Mouse (Mus musculus): ENCODE results near the gene Gm9195.

Gm9195 gene

DNA sequence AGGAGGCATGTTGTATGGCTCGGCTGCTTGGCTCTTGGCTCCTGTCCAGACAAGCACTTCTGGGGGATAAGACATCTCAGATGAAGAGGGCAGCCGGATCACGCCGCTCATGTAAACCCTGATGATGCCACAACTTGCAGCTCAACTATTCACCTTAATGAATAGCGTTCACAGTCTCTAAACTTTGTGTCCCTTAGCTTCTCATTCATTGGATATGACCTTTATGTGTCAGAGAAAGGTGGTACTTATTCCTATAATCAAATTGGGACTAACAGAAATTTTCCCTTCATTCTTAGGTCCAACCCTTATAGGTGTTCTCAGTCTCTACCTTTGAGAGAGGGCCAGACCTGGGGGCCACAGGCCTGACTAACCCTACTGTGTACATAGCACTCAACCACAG lies at the start of gene Gm9195:
Gene Gm9195, minus strand, starts transcription at position 101 of the 400 bp plus-strand sequence.
- no peak for DNase-seq (ENCODE audit: low spot score)

DNA sequence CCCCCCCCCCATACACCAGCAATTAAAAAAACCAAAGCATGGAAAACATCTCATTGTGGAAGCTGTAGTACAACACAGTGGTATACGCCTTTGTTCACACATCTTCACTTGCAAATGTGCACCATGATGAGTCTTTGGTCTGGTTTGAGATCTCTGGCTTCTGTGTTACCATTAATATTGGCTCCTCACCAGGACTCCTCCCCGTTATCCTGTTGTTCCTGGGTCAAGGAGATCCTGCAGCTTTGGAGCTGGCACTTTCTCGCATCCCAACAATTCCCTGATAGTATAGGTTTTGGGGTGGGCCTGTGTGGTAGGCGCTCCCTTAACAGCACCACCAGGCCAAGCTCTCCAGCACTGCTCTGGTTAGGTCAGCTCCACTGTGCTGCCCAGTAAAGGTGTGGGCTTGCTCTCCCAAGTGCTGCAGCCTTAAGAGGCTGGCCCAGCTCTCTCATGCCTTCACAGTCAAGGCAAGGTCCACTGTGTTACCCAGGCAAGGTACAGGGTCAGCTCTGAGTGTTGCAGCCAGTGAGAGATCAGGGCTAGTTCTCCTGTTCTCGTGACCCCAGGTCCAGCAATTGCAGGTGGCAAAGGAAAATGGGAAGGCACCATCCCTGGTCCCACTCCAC lies 44.9 kb upstream of the Gm9195 start:
- DNase-seq (ENCODE audit: low spot score), result no peak

DNA sequence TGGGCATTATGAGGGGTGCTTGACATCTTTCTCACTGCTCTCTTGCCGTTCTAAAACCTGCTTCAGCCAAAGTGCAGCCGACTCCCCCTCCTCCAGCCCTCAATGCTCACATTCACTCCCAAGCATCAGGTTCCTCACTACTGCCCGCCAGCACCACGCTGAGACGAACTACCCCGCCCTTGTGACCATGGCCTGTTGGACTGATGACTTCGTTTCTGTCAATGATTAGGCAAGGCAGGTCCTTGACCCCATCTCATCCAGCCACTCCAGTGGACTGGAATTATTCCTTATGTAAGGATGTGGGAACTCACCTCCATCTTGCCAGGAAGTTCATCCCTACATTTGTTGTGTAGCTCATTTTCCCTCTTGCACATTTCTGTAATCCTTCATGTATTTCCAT lies 42.2 kb upstream of the Gm9195 start:
- no peak for DNase-seq (ENCODE audit: low spot score)

DNA sequence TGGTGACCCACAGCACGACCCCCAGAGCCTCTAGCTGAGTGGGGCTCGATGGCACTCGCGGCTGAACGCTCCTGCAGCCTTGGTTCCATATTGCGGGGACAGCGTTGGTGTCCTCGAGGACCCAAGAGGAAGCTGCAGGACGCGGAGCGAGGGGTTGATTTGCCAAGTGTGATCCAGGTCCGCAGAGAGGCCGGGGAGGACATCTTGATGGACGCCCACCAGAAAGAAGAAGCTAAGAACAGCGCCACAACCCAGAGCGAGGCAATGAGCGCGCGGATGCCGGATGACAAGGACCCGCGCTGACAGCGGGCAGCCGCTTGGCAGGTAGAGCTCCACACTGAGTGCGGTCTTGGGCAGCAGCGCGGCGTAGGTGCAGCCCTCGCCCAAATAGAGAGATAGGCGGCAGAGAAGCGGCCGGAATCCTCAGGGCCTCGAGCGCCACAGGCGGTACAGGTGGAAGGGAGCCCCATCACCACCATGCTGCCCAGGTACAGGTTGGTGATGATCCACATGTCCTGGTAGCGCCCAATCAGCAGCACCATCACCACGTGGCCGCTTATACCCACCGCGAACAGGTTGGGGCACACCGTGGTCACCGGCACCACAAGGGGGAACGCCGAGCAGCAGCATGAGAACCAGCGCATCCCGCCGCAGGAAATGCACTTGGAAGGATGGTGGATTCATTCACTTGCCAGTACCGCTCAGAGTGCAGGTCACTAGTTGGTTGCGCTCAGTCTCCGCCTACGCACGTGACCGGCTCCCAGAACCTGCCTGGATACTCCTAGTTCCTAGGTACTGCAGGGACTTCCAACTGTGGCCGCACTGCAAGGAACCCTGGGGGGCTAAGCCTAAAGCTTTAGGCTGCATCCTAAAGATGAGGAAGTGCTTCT lies 40.6 kb upstream of the Gm9195 start:
- no peak for DNase-seq (ENCODE audit: low spot score)

DNA sequence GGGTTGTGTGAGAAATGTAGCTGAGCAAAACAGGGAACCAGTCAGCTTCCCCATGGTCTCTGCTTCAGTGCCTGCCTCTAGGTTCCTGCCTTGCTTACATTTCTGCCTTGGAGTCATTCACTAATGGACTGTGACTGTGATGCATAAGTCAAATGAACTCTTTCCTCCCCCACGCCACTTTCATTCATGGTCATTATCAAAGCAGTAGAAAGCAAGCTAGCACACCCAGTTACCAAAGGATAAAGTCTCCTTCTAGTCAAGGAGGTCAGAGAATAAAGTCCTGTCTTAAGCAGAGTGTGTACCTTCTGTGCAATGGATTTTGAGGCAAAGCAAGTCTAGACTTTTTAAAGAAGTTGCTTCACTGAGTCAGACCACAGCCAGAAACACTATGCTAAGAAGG lies 35.5 kb upstream of the Gm9195 start:
- no peak for DNase-seq (ENCODE audit: low spot score)

DNA sequence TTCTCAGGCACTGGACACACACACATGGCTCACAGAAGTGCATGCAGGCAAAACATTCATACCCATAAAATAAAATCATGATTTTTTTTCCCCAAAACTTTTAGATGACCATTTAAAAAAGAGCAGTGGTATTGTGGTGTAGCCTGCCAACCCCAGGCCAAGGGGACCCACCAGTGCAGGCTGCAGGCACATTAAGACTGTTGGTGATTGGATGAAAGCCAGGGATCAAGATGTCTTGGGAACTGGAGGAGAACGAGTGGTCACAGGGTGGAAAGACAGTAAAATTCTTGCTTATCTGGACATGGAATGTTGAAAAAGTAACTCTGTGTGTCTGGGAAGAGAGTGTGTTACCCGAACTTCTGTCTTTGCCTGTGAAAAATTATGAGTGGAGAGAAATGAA lies 27.9 kb upstream of the Gm9195 start:
- no peak for DNase-seq (ENCODE audit: low spot score)

DNA sequence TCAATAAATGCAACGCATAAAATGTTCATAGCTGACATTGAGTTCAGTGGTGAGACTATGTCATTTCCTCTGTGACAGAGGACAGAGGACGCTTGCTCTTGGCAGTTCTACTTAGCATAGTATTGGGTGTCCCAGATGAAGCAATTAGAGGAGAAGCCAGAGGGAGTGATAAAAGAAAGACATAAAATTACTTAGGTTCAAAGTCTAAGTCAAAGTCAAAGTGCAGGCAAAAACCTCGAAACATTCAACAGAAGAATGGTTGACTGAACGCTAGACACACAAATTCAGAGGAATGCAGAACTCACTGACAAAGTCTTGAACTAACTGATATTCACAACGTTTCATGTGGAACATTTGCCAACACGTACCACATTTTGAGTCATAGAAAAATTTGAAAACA lies 27.1 kb upstream of the Gm9195 start:
- no peak for DNase-seq (ENCODE audit: low spot score)

DNA sequence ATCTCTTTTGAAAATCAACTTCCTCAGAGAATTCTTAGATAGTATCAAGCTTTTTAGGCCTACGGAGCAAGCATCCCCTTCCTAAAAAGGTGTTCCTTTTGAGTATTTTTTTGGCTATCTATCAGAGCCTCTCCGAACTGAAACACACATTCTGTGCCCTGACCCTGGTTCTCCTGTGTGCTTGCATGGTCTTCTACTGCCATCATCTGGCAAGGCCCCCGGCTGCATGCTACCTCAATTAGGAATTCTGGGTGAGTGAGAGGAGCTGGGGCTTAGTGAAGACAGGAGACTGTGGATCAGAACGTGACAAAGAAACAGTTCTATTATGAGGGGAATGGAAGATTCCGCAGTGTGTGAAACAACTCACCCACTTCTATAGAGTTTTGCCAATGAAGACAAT lies 24.7 kb upstream of the Gm9195 start:
- DNase-seq (ENCODE audit: low spot score), result peak; percentile 47

DNA sequence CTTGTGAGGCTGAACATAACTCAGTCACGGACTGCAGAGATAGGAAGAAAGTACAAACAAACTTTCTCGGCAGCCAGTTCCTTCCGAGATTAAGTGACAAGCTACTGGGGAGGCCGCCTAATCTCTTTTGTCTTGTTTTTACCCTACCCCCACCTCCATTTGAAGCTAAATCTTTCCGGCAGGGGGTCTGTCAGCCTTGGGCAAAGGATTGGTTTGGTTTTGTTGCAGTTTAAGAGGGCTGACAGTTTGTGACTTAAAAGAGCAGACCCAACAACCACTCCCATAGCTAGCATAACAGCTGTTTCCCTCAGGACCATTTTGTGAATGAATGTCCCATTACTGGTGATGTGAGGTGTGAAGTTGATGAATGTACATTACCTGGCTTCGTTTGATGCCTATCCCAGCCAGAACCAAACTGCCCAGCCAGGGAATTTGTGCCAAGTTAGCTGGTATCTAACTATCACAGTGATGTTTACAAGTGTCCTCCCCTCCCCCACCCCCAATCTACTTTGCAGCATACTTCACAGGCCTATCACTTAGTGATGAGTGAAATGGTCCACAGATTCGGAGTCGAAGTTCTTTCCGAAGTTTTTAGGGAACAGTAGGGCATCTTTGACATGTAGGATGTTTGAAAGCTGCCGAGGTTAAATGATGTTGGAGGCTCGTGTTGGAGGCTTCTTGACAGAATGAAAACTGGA lies 15.2 kb upstream of the Gm9195 start:
- no peak for DNase-seq (ENCODE audit: low spot score)

DNA sequence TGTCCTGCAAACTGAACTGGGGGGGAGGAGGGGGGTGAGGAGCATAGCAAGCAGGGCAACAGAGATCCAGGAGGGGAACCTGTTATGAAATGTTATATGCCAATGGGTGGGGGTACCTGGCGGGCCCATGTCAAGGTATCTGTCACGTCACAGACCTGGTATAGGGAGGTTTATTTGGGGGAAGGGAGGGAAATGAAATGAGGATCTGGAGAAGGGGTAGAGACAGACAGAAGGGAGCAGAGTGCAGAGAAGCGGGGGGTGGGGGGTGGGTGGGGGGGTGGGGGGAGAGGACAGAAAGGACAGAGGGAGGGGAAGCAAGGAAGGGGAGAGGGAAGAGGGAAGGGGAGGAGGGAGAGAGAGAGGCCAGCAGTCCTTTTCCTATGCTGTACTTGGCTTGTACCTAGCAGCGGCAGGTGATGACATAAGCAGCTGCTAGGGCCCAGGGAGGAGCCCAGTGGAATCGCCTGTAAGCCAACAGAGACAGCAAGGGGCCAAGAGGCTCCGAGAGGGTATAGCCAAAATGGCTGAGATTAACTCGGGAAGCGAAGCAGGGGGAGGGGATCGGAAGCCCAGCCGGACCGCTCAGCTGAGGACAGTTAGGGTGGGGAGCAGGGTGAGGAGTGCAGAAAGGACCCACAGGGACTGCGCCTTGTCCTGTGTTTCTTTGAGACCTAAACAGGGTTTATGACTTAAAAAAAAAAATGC lies 14.5 kb upstream of the Gm9195 start:
- no peak for DNase-seq (ENCODE audit: low spot score)

DNA sequence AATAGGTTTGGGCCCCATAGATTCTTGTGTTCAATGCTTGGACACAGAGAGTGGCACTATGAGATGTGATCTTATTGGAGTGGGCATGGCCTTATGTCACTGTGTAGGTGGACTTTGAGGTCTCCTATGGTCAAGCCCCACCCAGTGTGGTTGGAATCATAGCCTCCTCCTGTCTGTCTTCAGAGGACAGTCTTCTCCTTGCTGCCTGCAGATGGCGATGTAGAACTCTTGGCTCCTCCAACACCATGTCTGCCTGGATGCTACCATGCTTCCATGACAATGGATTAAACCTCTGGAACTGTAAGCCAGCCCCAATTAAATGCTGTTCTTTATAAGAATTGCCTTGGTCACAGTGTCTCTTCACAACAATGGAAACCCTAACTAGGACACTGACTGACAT lies 13.3 kb upstream of the Gm9195 start:
- no peak for DNase-seq (ENCODE audit: low spot score)

DNA sequence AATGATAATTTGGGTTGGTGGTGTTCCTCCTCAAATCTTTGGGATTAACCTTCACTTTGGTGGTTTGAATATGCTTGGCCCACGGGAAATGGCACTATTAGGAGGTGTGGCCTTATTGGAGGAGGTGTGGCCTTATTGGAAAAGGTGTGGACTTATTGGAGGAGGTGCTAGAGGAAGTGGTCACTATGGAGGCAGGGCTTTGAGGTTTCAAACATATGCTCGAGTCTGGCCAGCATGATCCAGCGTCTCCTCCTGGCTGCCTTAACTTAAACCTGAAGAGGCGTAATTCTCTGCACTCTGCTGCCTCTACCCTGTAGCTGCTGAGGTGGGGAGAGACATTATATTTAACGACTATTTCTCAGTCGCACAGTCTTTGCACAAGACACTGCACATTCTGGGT lies 11.6 kb upstream of the Gm9195 start:
- no peak for DNase-seq (ENCODE audit: low spot score)

DNA sequence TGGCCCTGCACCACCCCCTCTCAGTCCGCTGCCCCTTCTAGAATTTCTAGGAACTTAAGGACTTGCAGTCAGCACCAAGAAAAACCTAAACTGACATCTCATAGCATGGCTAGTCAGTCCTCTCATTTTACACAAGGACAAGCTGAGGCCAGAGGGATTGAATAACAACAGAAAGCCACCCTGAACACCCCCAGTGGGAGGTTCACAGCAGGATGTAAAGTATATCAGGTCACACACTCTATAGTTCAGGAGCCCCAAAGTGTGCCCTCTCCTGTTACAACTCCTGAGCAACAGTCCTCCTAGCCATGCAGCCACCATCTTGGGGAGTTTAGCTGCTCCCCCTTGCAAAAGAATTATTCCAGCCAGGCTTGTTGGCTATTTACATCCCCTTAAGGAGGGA lies 2.1 kb upstream of the Gm9195 start:
- DNase-seq (ENCODE audit: low spot score), result no peak

DNA sequence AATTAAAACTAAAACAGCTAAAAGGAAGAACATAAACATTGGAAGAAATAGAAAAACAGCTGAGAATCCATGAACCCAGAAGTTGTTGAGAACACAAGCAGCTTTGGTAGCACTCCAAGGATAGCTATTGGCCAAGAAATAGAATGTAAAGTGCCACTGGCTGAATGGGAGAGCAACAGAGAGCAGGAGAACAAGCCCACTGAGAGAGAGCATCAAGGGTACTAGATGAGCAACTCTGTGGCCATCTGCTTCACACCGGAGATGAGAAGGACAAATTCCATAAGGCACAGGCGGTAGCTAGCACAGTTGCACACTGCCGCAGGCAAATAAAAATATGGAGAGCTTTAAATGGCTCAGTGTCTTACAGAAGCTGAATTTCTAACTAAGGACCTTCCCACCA lies 1.3 kb downstream of the Gm9195 start:
- DNase-seq (ENCODE audit: low spot score), result no peak

DNA sequence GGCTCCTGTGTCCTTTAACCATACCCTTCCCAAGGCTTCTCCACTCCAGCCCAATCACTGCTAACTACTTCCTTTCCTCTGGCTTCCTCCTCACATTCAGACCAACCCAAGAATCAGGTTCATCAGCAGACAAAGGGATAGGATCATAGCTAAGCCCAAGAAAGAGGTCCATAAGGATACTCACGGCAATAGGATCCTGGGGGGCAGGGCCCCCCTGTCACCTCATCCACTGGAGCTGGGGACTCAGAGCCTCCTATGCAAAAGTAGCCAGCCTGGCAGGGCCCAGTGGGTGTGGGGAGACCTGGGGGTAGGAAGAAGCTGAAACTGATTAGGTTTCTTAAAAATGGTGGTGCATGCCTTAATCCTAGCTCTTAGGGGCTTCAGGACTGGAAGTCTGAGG lies 17.1 kb downstream of the Gm9195 start:
- DNase-seq (ENCODE audit: low spot score), result no peak

DNA sequence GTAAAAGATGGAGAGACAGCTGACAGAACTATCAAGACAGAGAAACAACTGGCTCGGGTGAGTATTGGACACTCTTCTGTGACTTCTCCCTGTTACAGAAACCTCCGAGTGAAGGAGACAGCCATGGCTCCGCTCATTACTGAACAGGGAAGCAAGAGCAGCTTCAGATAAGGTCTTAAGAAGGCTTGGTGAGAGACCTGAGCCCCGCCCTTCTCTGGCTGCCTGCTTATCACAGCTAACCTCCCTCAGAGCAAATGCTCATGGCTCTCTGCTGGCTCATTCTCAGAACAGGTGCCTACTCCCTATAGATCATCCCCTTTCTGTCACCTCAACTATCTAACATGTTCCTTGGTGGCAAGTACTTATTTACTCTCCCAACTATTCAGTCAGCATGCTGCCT lies 23.2 kb downstream of the Gm9195 start:
- DNase-seq (ENCODE audit: low spot score), result no peak

DNA sequence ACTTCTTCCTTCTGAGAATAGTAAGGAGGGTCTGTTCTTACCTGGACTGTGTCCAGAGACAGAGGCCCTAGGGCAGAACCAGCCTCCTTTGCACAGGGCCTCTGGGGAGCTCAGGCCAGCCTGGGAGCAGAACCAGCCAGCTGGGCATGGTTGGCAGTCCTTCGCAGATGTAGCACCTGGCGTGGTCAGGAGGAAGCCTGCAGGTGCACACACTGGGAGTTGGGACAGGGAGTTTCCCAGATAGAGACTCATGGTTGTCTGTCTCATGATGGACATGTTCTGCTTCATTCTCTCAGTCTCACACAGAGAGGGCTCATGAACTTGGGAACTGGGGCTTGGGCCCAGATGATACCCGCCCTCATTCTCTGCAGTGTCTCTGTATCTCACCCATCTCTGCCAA lies 25.3 kb downstream of the Gm9195 start:
- no peak for DNase-seq (ENCODE audit: low spot score)

DNA sequence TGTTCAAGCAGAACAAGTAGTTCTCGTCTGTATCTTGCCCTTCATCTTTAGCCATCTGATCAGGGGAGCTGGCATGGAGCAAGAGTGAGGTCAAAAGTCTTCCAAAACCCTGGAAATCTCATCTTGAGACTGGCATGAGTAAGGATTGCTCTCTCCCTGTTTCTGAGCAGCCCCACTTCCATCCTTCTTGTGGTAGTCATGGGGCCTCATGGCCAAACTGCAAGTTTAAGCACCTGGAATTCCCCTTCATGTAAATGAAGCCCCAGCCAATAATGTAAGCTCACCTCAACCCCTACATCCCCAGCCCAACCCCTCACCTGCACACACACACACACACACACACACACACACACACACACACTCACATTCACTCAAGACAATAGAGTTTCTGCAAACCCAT lies 30.0 kb downstream of the Gm9195 start:
- DNase-seq (ENCODE audit: low spot score), result no peak

DNA sequence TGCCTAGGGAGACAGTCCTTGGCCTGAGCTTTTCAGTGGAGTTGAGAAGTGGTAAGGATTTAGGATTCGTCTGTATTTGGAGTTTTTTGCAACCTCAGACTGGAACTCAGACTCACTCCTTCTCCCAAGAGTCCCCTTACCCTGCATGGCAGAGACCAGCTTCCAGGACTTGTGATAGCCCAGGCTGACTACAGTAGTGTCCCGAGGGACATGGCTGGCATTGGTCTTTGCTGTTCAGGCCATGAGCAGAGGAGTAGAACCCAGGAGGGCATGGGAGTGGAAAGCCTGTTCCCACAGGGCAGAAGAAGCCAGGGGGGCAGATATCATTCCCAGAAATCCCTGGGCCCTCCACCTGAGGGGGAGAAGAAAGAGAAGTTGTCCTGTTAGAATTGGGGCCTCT lies 31.3 kb downstream of the Gm9195 start:
- DNase-seq (ENCODE audit: low spot score), result no peak

DNA sequence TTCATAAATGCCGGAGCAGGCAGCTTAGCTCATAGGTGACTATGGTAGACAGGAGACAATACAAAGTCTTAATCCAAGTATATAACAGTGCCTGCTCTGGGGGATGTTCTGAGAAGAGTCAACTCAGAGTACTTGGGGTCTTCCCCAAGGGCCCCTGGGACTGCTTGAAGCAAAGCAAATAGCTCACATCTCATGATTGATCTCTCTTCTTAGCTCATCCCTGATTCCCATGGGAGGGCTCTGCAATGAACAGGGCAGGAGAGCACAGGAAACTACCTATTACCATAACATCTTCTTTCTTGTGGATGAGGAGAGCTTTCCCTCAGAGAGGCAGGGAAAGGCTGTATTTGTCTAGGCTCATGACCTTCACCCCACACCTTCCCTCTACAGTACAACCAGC lies 32.7 kb downstream of the Gm9195 start:
- no peak for DNase-seq (ENCODE audit: low spot score)

DNA sequence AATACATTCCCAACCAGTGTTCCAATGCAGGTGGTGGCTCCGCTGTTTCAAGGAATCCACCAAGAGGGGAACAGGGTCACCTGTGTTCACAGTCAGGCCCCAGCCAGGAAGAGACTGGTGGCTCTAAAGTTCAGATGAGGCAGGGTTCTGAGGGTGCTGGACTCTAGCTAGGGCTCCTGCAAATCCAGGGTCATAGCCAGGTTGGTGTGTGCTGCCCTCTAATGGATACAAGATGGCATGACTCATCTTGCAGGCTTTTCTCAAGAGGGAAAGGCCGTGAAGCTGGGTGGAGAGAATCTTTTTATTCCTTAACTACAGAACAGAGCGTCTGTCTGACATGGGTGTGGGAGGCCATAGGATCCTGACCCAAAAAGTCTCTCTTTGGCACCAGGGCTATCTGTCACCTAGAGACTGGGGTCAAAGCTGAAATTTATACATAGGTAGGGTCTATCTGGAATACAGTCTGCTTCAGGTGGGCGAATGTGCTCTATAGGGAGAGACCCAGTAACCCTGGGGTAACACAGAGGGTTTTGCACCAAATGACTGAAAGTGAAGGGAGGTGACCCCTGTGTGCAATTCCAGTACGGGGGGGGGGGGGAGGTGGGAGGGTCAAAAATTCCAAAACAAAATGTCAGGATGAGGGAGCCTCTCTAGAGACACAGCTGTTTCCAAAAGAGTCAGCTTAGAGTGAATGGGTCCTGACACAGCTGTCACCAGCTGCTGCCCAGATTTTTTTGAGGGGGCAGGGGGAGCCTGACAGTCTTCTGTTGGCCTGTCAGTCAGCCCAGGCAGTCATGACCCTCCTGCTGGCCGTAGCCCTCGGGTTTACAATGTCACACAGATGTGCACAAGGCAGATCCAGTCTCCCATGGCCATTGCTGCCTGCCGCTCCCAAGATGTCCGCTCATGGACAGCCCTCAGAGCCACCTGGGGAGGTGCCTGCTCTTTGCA lies 44.2 kb downstream of the Gm9195 start:
- peak; percentile 14 for DNase-seq (ENCODE audit: low spot score)

All from lung, postnatal 25 days (tissue).